ENCODE assay signal across 11 mouse cellular contexts in the genomic region with DNA sequence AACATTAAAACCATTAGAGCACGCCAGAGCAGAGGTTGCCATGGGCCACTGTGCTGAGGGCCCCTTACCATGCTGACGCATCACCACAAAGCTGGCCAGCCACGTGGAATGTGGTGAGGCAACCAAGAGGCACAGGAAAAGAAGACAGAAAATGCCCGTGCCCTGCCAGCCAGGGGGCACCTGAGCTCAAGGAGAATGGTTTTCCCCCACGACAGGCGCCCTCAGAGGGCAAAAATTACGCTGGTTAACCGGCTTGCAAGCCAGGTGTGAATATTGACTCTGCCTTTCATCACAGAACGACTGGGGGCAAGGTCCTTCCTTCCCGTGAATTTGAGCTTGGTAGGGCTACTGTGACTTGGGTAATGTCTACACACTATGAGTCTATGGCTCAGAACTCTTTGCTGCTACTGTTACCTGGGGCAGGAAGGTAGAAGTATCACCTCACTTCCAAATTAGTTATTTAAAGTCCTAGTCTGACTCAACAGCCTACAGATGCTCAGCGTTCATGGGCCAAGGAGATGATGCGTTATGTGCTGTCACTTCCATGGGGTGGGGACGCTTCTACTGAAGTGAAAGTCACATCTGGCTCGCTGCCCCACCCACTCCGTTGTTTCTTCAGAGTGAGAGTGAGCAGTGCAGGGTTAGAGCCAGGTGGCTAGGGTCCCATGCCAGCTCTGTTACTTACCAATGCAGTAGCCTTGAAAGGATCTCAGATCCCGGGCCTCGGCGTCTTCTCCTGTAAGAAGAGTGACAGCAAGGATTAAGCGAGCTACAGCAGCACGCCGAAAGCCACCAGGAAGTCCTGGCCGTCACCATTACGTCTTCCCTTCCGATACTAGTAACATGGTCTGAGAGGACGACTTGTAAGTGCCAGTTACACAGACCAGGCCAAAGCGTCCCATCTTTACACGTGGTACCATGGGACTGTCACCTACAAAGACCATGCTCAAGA. TPM values are rescaled to one million over a fixed set of nuclear protein-coding genes. Genes with fewer than 3 reads are reported as not detected.
DNase-seq lines count a peak whose midpoint lies in the region; ATAC-seq lines count a peak whose summit lies in the region.
"Had no signal": no experiment of that assay in that cellular context is flagged by ENCODE, and none has a peak within 500 bp of the region (broad histone marks: within the 10 kb centered on the region; RNA-seq: fewer than 3 reads in every experiment).

No protein-coding gene starts in this region.

- intact Hi-C loops in heart, postnatal 10 days (cut with DNase I): no loop called here

- peak; percentile 65 for ATAC-seq in activated CD4-positive, CD25-positive, alpha-beta regulatory T cell, adult 4 months

- DNase-seq in lung, postnatal 36 days: peak; percentile 51
- no peak for DNase-seq in lung, postnatal 4 days
- peak; percentile 60 to 76 for DNase-seq in natural killer cell, adult 2 months (ENCODE audit: low spot score in 2 of 2)
- peak; percentile 73 for DNase-seq in thymus, postnatal 4 days
- no peak for DNase-seq in frontal cortex, postnatal 10 days (ENCODE audit: low spot score in 2 of 2)
- DNase-seq in heart, postnatal 10 days: no peak
- no peak for DNase-seq in heart, adult 9 months (ENCODE audit: low spot score in 2 of 2)
- DNase-seq: forebrain, postnatal 0 days; kidney, adult 18-20 months; lung, postnatal 10 days had no signal

RNA-seq across cellular contexts. Expression of a gene that starts 38.1 kb away (rescaled TPM):
- polyA plus RNA-seq in activated CD4-positive, CD25-positive, alpha-beta regulatory T cell, adult 4 months (2017; shearing (Covaris generic)): 100 to 1,000 TPM in 1 of 2 experiments, 10 to 100 TPM in 1; 98.4 to 111 TPM
- 10 to 100 TPM; 37.4 to 40.7 TPM for total RNA-seq in heart, postnatal 10 days (2021)

Comparison
In these comparisons a context has a peak if more than half of its experiments do, and no peak if none do; other contexts are left out.
1. DNase-seq: peak in lung, postnatal 36 days (single experiment), natural killer cell, adult 2 months (2 of 2) and thymus, postnatal 4 days (single experiment); none in lung, postnatal 4 days (0 of 2), frontal cortex, postnatal 10 days (0 of 2), heart, postnatal 10 days (0 of 2) and heart, adult 9 months (0 of 2).